Mouse (Mus musculus) v-Abl transformed pro-B cells (cell line): Measurements from ENCODE around the gene Trim71.
"Not testable (repeated sequence)": the region's sequence is repeated elsewhere in the genome, so short reads cannot be mapped to it uniquely, and the experiment has no call there.

Source experiments
- in situ Hi-C, 2 experiments: fragments of 400-800 bp; cut with MboI; formaldehyde crosslinking; loops; one replicate each; pipeline ENCODE4 v1.15.1; 2025; ENCODE audit not compliant: unreplicated experiment in 2 of 2

Gene Trim71

DNA sequence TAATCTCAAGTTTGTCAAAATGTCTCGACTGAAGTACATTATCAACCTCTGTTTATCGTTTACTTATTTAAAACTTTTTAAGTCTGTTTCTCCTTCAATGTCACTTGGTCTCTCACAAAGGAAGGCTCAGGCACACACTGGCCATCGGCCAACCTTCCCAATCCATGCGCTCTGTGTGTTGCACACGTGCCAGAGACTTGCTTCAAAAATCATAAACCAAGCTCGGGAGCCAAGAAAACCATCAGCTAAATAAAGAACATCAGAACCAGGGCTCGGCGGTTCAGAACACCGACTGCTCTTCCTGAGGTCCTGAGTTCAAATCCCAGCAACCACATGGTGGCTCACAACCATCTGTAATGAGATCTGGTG lies 35.5 kb downstream of the Trim71 start:
- in situ Hi-C loops, result no loop called here

DNA sequence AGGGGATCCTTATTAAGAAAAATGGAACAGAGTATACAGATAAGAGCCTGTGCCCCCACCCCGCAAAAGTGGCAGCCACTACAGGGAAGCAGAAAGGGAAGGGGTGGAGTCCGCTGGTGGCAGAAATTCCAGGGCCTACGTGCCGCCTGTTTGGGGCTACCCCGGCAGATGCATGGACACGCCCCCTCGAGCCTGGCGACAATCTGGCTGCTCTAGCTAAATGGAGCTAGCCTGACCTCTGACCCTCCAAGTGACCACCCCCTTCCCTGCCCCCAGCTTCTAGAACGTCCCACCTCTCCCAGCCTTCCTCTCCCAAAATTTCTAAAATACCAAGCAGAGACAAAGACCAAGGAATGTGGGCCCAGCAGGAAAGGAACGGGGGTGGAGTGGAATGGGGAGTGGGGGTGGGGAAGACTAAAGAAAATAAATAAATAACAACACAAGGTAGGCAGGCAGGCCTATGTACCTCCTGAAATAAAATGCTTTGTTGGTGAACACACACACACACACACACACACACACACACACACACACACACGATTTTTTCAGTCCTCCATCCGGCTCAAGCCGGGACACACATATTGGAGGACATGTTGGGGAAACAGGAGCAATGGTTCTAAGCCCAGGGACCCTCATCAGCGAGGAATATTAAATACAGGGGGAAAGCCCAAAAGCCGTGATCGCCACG lies 36.0 kb downstream of the Trim71 start:
- in situ Hi-C loops, result no loop called here

DNA sequence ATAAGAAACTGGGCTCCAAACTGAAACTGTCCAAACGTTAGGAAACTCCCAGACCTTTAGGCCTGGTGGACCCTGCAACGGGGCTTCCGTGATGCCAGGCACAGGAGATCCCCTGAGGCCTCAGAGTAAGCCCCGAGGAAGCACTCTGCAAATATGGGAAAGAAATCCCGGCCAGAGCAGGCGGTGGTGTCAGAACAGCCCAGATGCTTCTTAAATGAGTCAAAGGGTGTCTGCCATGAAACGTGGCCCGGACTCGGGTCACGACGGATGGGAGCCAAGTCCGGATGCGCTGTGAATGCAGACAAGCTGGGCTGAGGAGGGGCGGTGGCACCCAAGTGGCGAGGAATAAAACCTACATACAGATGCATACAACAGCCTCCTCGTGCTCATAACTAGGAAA lies 37.1 kb downstream of the Trim71 start:
- in situ Hi-C loops, result no loop called here

DNA sequence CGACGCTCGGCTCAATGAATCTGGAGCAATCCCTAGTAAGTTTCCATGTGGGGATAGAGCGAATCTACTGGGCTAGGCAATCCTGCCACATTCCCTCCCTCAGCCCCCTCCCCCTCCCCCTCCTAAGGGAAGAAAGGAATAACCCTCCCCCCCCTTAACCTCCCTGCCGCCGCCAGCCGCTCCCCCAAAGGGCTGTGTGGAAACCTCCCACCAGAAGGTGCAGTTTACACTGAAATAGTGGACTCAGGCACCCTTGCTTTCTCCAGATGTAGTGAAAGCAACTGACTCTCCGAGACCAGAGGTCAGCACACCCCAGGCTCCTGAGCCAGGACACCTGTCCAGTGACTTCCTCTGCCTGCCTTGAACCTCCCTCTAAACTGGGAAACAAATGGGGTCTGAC lies 37.6 kb downstream of the Trim71 start:
- in situ Hi-C loops, result no loop called here

DNA sequence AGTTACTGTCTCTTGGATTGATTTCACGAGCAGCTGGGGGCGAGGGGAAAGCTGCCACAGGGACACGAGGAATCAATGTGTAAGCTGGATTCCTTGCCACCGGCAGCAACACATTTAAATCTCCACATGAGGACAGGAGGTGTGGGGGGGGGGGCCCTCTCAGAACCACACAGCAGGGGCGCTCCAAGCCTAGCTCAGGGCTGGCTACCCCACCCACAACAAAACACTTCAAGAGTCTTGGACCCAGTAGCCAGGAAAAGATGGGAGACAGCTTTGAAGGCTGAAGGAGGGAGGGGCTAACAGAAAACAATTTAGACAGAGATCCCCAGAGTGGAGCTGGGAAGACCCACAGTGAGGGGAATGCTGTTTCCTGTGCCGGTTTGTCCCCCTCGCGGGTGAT lies 38.3 kb downstream of the Trim71 start:
- in situ Hi-C loops, result no loop called here

DNA sequence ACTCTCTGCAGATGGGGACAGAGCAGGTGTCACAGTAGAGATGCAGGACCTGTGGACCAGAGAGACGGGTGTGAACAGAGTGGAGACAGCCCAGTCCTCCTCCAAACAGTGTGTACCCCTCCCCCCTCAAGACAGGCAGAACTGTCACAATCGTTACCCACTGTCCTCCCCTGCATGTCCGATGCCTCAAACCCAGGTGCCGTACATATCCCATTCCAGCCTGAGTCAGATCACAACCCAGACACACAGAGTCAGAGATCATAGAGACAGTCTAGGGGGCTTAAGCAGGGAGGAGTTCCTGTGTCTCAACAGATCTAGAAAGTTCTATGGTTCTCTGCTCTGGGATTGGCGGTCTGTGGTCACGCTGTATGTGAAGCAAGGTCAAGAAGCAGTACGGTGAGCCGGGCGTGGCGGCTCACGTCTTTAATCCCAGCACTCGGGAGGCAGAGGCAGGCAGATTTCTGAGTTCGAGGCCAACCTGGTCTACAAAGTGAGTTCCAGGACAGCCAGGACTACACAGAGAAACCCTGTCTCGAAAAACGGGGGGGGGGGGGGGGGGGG lies 39.0 kb downstream of the Trim71 start:
- in situ Hi-C loops, result no loop called here

DNA sequence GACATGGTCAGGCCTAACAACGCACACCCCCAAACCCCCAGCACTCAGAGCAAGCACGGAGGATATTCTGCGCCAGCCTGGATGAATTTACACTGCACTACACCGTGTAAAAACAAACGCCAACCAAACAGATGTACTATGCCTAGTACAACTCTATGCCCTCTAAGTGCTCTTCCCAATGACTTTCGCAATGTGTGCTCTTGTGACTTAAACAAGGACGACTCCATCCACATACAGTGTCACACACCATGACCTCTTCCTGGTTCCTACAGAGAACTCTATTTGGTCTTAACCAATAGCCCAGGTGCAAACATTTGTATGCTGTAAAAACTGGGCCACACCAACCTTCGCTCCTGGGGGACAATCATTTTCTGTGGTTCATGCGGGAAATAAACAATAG lies 41.7 kb downstream of the Trim71 start:
- in situ Hi-C loops, result no loop called here

DNA sequence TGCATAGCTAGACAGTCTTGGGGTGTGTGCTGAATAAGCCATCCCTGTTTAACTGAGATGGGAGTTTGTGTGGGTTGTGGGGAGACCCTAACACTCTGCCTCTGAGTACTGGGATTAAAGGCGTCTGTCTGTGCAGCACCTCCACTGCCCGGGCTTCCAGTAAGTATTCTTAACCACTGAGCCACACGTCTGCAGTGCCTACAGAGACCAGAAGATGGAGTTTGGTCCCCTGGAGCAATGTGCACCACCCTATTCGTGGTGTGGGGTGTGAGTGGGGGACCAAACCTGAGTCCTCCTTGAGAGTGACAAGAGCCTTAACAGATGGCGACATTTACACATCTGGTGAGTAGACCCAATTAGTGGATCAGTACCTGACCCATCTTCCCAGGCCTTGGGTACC lies 42.1 kb downstream of the Trim71 start:
- in situ Hi-C loops, result no loop called here

DNA sequence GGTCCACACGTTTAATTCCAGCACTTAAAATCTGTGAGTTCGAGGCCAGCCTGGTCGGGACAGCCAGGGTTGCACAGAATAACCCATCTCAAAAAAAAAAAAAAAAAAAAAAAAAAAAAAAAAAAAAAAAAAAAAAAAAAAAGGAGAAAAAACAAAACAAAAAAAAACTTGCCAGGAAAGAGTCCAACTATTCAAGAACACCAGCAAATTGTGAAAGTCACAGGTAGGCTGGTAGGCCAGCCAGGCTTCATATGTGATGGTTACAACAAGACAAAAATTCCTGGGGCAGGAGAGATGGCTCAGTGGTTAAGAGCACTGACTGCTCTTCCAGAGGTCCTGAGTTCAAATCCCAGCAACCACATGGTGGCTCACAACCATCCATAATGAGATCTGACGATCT lies 43.6 kb downstream of the Trim71 start:
- in situ Hi-C loops, result not testable (repeated sequence)

DNA sequence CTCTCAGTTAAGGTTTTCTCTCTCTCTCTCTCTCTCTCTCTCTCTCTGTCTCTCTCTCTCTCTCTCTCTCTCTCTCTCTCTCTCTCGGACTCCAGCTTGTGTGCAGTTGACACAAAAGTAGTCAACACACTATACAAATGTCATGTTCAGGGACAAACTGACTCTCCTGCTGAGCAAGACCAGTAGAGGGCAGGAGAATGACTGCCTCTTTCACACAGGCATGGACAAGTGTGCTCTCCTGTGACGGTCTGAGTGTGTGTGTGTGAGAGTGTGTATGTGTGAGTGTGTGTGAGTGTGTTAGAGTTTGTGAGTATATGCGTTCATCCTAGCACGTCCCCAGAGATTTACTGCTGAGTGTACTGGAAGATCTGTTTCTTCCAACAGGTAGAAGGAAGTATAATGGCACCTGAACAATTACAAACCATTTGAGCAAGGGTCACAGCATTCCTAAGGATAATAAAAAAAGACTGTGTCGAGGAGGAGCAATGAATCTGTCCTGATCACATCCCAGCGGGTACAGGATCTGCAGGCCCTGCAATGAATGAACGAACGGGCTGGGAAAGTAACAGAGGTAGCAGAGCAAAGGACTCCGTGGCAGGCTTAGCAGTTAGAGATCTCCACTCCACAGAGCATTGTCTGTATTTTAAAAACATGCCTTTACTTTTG lies 45.2 kb downstream of the Trim71 start:
- in situ Hi-C loops, result no loop called here

DNA sequence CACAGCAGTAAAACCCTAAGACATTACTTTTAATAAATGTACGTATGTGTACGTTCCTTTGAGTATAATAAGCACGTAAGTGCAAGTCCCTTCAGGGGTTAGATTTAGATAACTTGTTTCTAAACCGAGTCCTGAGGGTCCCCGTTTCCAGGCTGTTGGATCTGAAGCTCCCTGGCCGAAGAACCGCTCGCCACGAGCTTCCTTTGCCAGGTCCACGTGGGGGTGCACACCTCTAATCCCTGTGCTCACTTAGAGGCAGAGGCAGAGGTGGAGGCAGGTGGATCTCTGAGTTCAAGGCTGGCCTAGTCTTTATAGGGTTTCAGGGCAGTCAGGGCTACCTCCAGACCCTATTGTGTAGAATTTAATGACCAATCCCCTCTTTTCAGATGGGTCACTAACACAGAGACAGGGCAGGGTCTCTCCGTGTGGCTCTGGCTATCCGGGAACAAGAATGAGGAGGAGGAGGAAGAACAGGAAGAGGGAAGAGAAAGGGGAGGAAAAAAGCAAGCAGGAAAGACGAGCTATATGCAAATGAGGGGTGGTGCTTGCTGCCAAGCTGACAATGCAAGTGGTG lies 46.2 kb downstream of the Trim71 start:
- in situ Hi-C loops, result no loop called here

DNA sequence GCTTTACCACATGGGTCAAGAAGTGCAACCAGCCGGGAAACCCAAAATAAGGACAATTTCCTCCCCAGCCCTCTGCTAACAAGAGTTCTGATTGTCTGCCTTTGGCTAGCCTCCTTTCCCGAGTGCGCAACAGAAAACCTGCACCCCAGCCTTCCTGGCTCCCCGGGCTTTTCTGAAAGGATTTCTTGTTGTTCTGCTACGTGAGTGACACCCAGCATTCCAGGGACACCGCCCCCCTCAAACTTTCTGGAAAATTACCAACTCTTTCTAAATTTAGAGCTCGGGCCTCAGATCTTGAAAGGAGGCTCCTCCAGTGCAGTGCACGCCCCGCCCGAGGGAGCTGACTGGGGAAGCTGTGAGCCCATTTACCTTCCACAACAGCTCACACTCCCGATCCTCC lies 48.8 kb downstream of the Trim71 start, which contains the start of gene C130032M10Rik:
TSS of gene C130032M10Rik (plus strand) at position 334 of the 400 bp plus-strand sequence.
- in situ Hi-C loops, result no loop called here

DNA sequence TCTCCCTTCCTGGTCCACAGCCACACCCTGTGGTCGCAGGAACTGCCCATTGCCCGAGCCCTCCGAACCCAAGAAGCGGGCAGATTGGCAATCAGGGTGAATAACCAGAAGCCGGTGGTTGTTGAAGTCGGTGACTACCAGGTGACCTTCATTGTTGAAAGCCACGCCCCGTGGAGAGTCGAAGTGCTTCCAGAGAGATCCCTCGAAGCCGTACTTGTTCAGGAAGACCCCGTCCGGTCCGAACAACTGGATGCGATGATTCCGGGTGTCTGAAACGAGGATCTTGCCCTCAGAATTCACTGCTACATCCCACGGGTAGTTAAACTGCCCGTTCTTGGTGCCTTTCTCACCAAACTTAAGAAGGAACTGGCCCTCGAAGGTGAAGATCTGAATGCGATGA lies 51.3 kb downstream of the Trim71 start:
- in situ Hi-C loops, result no loop called here

DNA sequence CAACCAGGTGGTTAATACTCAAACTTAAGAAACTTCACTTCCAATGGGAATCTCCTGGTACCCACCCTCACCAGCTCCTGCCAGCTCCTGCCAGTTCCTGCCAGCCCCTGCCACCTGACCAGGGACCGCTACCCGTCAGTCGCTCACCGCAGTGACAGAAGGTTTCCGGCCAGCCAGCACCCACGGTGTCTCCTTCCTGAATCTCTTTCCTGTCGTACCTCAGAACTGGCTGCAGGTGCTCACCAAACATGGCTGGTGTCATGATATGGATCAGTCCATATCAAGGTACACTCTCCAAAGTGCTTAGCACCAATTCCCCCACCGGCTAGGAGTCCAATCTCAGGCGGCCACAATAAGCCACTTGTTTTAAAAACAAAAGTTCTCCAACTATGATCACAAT lies 54.4 kb downstream of the Trim71 start:
- in situ Hi-C loops, result no loop called here

DNA sequence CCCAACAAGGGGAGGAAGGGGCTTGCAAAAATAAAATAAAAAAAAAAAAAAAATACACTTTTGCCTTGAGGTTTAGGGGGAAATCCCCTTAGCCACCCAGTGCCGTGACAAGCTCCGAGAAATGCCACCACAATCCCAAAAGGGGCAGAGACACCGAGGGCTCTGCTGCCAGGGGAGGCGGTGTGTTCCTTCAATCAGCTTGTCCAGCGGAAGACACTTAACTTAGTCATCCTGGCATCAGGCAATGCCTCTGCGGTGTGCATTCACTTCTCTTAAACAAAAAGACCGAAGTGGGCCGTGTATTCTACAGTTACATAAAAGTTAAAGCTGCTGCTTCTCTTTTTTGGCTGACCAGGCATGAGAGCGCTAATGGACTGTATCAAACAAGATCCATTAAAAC lies 56.7 kb downstream of the Trim71 start:
- in situ Hi-C loops, result no loop called here

DNA sequence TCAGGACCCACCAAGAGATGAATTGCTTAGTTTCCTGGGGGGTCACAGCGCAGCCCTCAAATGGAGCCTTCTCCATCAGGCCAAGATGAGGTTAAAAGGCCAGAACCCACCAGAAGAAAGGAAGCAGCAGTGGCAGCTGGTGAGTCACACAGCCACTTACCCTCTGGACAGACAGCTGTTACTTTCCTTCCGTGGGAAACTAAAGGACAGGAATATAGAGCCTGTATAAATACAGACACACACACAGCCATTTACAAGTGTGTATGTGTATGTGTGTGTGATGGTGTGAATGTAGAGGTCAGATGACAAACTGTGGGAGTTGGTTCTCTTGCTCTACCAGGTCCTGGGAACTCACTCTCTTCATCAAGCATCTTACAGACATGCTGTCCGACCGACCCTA lies 57.6 kb downstream of the Trim71 start:
- in situ Hi-C loops, result no loop called here

DNA sequence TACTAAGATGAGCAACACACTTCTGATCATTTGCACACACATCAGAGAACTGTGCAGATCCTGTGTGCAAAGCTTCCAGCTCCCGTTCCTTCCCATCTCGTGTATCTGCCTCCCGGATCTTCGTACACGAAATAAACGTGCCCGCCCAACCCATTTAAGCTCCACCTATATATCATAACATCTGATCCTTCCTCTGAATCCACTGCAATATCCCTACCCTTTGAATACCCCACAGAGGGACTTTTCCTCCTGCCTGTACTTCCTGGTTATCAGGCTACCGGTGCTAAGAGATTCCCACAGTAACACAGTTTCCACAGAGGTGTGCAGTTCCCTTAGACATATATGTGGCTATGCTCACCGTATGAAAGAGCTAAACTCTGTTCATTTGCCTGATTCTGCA lies 59.4 kb downstream of the Trim71 start, which contains the start of gene Ccr4:
TSS of gene Ccr4 (minus strand) at position 101 of the 400 bp plus-strand sequence.
- in situ Hi-C loops, result no loop called here

DNA sequence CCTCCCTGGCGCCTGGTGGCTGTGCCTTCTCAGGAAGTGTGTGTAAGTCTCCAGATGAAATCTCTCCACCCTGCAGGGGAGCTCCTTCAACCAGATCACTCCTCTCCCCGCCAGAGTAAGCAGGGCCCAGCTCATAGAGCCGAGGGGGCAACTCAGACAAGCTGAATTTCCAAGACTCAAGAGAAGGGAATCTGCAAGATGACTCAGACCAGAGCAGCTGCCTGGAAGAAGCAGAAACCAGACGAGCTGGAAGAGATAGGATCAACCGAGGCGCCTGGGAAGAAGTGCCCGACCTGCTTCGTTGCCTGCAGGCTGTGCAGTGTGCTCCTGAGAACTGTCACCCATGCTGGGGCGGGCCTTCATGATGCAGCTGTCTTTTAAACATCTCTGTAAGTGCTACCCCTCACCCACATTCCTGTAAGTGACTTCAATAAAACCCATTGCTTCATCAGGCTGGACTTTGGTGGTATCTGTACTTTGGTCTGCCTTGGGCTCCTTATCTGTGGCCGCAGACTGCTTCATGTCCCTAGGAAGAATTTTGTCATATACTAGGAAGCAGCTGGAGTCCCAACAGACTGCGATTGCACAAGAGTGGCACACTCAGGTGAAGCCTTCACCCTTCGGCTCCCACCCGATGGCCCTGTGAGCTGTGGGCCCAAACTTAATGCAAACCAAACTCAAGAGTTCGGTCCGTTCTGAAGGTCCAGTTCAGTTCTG lies 61.3 kb downstream of the Trim71 start:
- in situ Hi-C loops, result no loop called here

DNA sequence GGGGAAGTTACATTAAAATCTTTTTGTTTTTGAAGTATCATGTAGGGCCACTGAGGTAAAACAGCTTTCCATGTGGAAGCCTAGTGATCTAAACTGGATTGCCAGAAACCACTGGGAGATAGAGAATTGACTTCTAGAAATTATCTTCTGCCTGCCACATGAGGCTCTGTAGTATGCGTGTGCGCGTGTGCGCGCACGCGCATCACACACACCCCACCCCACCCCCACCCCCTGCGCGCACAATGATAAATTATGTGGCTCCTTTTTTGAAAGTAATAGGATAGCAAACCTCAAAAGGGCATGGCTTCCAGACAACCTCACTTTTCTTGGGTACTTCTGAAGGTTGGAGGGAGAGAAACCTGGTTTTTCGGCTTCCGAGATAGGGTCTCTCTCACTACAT lies 62.3 kb downstream of the Trim71 start:
- in situ Hi-C loops, result no loop called here

DNA sequence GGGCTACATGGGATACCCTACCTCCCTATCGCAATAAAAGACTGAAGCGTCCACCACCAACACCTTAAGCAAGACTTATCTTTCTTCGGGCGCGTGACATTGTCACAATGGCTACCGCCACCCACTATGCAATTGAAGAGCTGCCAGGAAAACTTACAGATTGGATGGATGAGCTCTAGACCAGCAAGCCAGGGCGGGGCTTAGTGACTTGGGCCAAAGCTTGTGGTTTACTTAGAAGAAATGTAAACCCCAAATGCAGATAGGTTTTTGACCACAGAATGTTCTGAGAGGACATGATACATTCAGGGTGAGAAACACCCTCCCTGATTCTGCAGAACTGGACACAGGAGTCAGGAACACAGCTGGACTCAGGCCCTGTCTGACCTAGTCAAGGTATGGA lies 63.1 kb downstream of the Trim71 start:
- in situ Hi-C loops, result no loop called here
